Mouse (Mus musculus): ENCODE data around the gene Pacrg. TPM values are rescaled to one million over a fixed set of nuclear protein-coding genes. Genes with fewer than 3 reads are reported as not detected.

Gene Pacrg
- polyA plus RNA-seq, 1 experiment: 1.6 TPM

GRCm38 (mm10) chr17:10401529-10401928 lies 438.6 kb downstream of the Pacrg start:
- Histone ChIP-seq H3K4me3 (ENCODE audit: insufficient read depth, low read depth, low read length) (no peak overlapping the region), H3K4me1 (ENCODE audit: control insufficient read depth, insufficient read depth, insufficient read length, low read length) (peaks cover 30% of the 10 kb centered on the region), H3K27ac (replicated peaks; ENCODE audit: low read depth, low read length) (peak overlapping the region; percentile 61)

- Histone ChIP-seq H3K4me1 (ENCODE audit: control insufficient read depth, insufficient read depth, insufficient read length, low read length) (peaks cover 32% of the 10 kb centered on the region), H3K27ac (replicated peaks; ENCODE audit: low read depth, low read length) (0 out of 2 replicates have a peak overlapping the region, but pooled peaks have one; percentile 26), H3K4me3 (ENCODE audit: insufficient read depth, low read depth, low read length) (no peak overlapping the region)
Observed at GRCm38 (mm10) chr17:10399706-10400105, 440.4 kb downstream of the Pacrg start.

- Histone ChIP-seq H3K4me3 (ENCODE audit: insufficient read depth, low read depth, low read length) (no peak overlapping the region), H3K4me1 (ENCODE audit: control insufficient read depth, insufficient read depth, insufficient read length, low read length) (peaks cover 32% of the 10 kb centered on the region), H3K27ac (replicated peaks; ENCODE audit: low read depth, low read length) (0 out of 2 replicates have a peak overlapping the region, but pooled peaks have one; percentile 77)
Observed at GRCm38 (mm10) chr17:10398871-10399270, 441.2 kb downstream of the Pacrg start.

- peaks cover 32% of the 10 kb centered on the region for H3K4me1 ChIP-seq (ENCODE audit: control insufficient read depth, insufficient read depth, insufficient read length, low read length)
- peak overlapping the region; percentile 77 for H3K27ac ChIP-seq (replicated peaks; ENCODE audit: low read depth, low read length)
- no peak overlapping the region for H3K4me3 ChIP-seq (ENCODE audit: insufficient read depth, low read depth, low read length)
Observed at GRCm38 (mm10) chr17:10397924-10398627, 442.0 kb downstream of the Pacrg start.

- Histone ChIP-seq H3K4me1 (ENCODE audit: control insufficient read depth, insufficient read depth, insufficient read length, low read length) (peaks cover 32% of the 10 kb centered on the region), H3K4me3 (ENCODE audit: insufficient read depth, low read depth, low read length) (no peak overlapping the region), H3K27ac (replicated peaks; ENCODE audit: low read depth, low read length) (peak overlapping the region; percentile 60)
Observed at GRCm38 (mm10) chr17:10397336-10397735, 442.8 kb downstream of the Pacrg start.

GRCm38 (mm10) chr17:10396863-10397262 lies 443.2 kb downstream of the Pacrg start:
- H3K27ac ChIP-seq (replicated peaks; ENCODE audit: low read depth, low read length): peak overlapping the region; percentile 60
- no peak overlapping the region for H3K4me3 ChIP-seq (ENCODE audit: insufficient read depth, low read depth, low read length)
- peaks cover 29% of the 10 kb centered on the region for H3K4me1 ChIP-seq (ENCODE audit: control insufficient read depth, insufficient read depth, insufficient read length, low read length)

- peaks cover 32% of the 10 kb centered on the region for H3K4me1 ChIP-seq (ENCODE audit: control insufficient read depth, insufficient read depth, insufficient read length, low read length)
- peak overlapping the region; percentile 42 for H3K27ac ChIP-seq (replicated peaks; ENCODE audit: low read depth, low read length)
- no peak overlapping the region for H3K4me3 ChIP-seq (ENCODE audit: insufficient read depth, low read depth, low read length)
Observed at GRCm38 (mm10) chr17:10394855-10395254, 445.3 kb downstream of the Pacrg start.

- peaks cover 38% of the 10 kb centered on the region for H3K4me1 ChIP-seq (ENCODE audit: control insufficient read depth, insufficient read depth, insufficient read length, low read length)
Observed at GRCm38 (mm10) chr17:10393766-10394165, 446.3 kb downstream of the Pacrg start.

GRCm38 (mm10) chr17:10392342-10393034 lies 447.6 kb downstream of the Pacrg start:
- Histone ChIP-seq H3K27ac (replicated peaks; ENCODE audit: low read depth, low read length) (peak overlapping the region; percentile 71), H3K4me1 (ENCODE audit: control insufficient read depth, insufficient read depth, insufficient read length, low read length) (peaks cover 33% of the 10 kb centered on the region), H3K4me3 (ENCODE audit: insufficient read depth, low read depth, low read length) (no peak overlapping the region)

More at GRCm38 (mm10) chr17:10393766-10394165, 446.3 kb downstream of the Pacrg start:
- H3K4me3 ChIP-seq (ENCODE audit: insufficient read depth, low read depth, low read length): no peak overlapping the region
- H3K27ac ChIP-seq (replicated peaks; ENCODE audit: low read depth, low read length): no peak overlapping the region

- Histone ChIP-seq H3K4me1 (ENCODE audit: control insufficient read depth, insufficient read depth, insufficient read length, low read length) (peaks cover 27% of the 10 kb centered on the region), H3K4me3 (ENCODE audit: insufficient read depth, low read depth, low read length) (no peak overlapping the region), H3K27ac (replicated peaks; ENCODE audit: low read depth, low read length) (peak overlapping the region; percentile 91)
Observed at GRCm38 (mm10) chr17:10390232-10391172, 449.6 kb downstream of the Pacrg start.

GRCm38 (mm10) chr17:10389740-10390139 lies 450.4 kb downstream of the Pacrg start:
- Histone ChIP-seq H3K4me3 (ENCODE audit: insufficient read depth, low read depth, low read length) (no peak overlapping the region), H3K4me1 (ENCODE audit: control insufficient read depth, insufficient read depth, insufficient read length, low read length) (peaks cover 25% of the 10 kb centered on the region), H3K27ac (replicated peaks; ENCODE audit: low read depth, low read length) (peak overlapping the region; percentile 91)

GRCm38 (mm10) chr17:10386548-10386947 lies 453.6 kb downstream of the Pacrg start:
- H3K27ac ChIP-seq (replicated peaks; ENCODE audit: low read depth, low read length): 0 out of 2 replicates have a peak overlapping the region, but pooled peaks have one; percentile 24
- H3K4me3 ChIP-seq (ENCODE audit: insufficient read depth, low read depth, low read length): no peak overlapping the region
- H3K4me1 ChIP-seq (ENCODE audit: control insufficient read depth, insufficient read depth, insufficient read length, low read length): peaks cover 22% of the 10 kb centered on the region

GRCm38 (mm10) chr17:10383406-10383805 lies 456.7 kb downstream of the Pacrg start:
- Histone ChIP-seq H3K4me1 (ENCODE audit: control insufficient read depth, insufficient read depth, insufficient read length, low read length) (peaks cover 3% of the 10 kb centered on the region; the same call in 1 of the 2 replicates), H3K27ac (replicated peaks; ENCODE audit: low read depth, low read length) (no peak overlapping the region), H3K4me3 (ENCODE audit: insufficient read depth, low read depth, low read length) (no peak overlapping the region)

- Histone ChIP-seq H3K4me1 (ENCODE audit: control insufficient read depth, insufficient read depth, insufficient read length, low read length) (no peaks in the 10 kb centered on the region), H3K4me3 (ENCODE audit: insufficient read depth, low read depth, low read length) (no peak overlapping the region), H3K27ac (replicated peaks; ENCODE audit: low read depth, low read length) (no peak overlapping the region)
Observed at GRCm38 (mm10) chr17:10378467-10379175, 461.5 kb downstream of the Pacrg start.
